Mouse (Mus musculus): ENCODE measurements at regions not wholly inside any gene's neighbourhood (a gene's known extent, or its start where the extent isn't known, plus 50 kb on each side); places are given as distances from the start of the nearest gene placed in this dataset.

DNA sequence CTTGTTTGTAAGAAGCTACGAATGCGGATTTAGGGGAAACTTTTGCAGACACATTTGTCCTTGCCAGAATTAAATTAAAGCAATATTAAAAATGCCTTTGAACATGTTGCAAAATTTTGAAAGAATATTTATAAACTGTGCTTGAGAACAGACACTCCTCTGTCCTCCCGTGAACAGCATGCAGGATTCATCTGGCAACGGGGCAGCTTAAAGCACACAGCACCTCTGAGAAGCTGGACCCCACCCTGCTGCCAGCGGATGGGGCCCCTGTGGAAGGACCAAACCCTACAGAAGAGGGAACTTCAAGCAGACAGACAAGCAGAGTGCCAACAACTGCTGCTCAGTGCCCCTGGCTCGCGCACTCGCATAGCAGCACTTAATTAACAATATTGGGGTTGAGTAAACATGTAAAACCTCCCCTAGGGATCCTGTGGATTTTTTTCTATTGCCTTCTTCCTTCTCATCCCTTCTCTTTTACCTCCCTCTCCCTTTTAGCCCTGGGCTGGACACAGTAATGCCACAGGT, 226.6 kb downstream of the Irx1 start:
- H3K4me1 ChIP-seq (ENCODE audit: control insufficient read depth, insufficient read depth, low read length) = no peaks in the 10 kb centered on the region
- no peak for DNase-seq (ENCODE audit: low spot score)
- no peak overlapping the region for H3K4me3 ChIP-seq (ENCODE audit: low read depth, low read length)
- no peak for ATAC-seq
- no peaks in the 10 kb centered on the region for H3K9me3 ChIP-seq (replicated peaks; ENCODE audit: control insufficient read depth, low read length)
- H3K4me2 ChIP-seq (ENCODE audit: low read length) = no peak overlapping the region
- H3K27me3 ChIP-seq (replicated peaks; ENCODE audit: control insufficient read depth, insufficient read depth, low read length) = no peaks in the 10 kb centered on the region
- no peak overlapping the region for H3K27ac ChIP-seq (ENCODE audit: low read depth, low read length)
- WGBS = 82% methylated on average over 8 of the region's 8 CpGs
- H3K9ac ChIP-seq (ENCODE audit: low read length) = no peak overlapping the region
- H3K36me3 ChIP-seq (ENCODE audit: control insufficient read depth, insufficient read depth, low read length) = no peaks in the 10 kb centered on the region

GRCm38 (mm10) chr13:71734261-71734660, 229.3 kb downstream of the Irx1 start:
- DNase-seq (ENCODE audit: low spot score) (no peak), ATAC-seq (no peak)
- Histone ChIP-seq H3K36me3 (ENCODE audit: control insufficient read depth, insufficient read depth, low read length) (no peaks in the 10 kb centered on the region), H3K27ac (ENCODE audit: low read depth, low read length) (no peak overlapping the region), H3K27me3 (replicated peaks; ENCODE audit: control insufficient read depth, insufficient read depth, low read length) (no peaks in the 10 kb centered on the region), H3K4me2 (ENCODE audit: low read length) (no peak overlapping the region), H3K4me3 (ENCODE audit: low read depth, low read length) (no peak overlapping the region), H3K4me1 (ENCODE audit: control insufficient read depth, insufficient read depth, low read length) (no peaks in the 10 kb centered on the region), H3K9ac (ENCODE audit: low read length) (no peak overlapping the region), H3K9me3 (replicated peaks; ENCODE audit: control insufficient read depth, low read length) (no peaks in the 10 kb centered on the region)
- WGBS = 36% methylated on average over 12 of the region's 12 CpGs

DNA sequence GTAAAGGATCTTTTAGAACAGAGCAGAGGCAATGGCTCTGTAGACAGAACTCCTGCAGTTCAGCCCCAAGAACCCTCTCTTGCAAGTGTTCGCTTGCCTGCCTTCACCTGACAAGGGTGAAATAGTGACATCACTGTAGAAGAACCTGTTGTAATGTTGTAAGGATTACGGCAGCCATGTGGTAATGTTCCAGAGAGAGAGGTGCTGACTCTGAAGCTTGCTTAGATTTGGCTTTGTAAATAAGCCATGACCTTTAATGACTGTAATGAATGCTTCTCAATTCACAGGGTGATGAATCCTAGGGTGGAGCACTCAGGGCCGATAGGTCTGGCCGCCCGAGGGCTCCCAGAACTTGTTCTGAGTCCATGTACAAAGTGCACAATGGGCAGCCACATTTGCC, 230.2 kb downstream of the Irx1 start:
- Histone ChIP-seq H3K4me2 (ENCODE audit: low read length) (no peak overlapping the region), H3K36me3 (ENCODE audit: control insufficient read depth, insufficient read depth, low read length) (no peaks in the 10 kb centered on the region), H3K27me3 (replicated peaks; ENCODE audit: control insufficient read depth, insufficient read depth, low read length) (no peaks in the 10 kb centered on the region), H3K9ac (ENCODE audit: low read length) (no peak overlapping the region), H3K4me3 (ENCODE audit: low read depth, low read length) (no peak overlapping the region), H3K27ac (ENCODE audit: low read depth, low read length) (no peak overlapping the region), H3K4me1 (ENCODE audit: control insufficient read depth, insufficient read depth, low read length) (no peaks in the 10 kb centered on the region), H3K9me3 (replicated peaks; ENCODE audit: control insufficient read depth, low read length) (no peaks in the 10 kb centered on the region)
- WGBS = 91% methylated on average over 5 of the region's 5 CpGs
- ATAC-seq (no peak), DNase-seq (ENCODE audit: low spot score) (no peak)

- Histone ChIP-seq H3K4me2 (ENCODE audit: low read length) (no peak overlapping the region), H3K4me3 (ENCODE audit: low read depth, low read length) (no peak overlapping the region), H3K4me1 (ENCODE audit: control insufficient read depth, insufficient read depth, low read length) (no peaks in the 10 kb centered on the region), H3K9ac (ENCODE audit: low read length) (no peak overlapping the region), H3K27ac (ENCODE audit: low read depth, low read length) (no peak overlapping the region), H3K27me3 (replicated peaks; ENCODE audit: control insufficient read depth, insufficient read depth, low read length) (no peaks in the 10 kb centered on the region), H3K9me3 (replicated peaks; ENCODE audit: control insufficient read depth, low read length) (no peaks in the 10 kb centered on the region), H3K36me3 (ENCODE audit: control insufficient read depth, insufficient read depth, low read length) (no peaks in the 10 kb centered on the region)
- ATAC-seq (no peak), DNase-seq (ENCODE audit: low spot score) (no peak)
- WGBS = 82% methylated on average over 1 of the region's 1 CpGs
Observed at GRCm38 (mm10) chr13:71732903-71733302, 230.6 kb downstream of the Irx1 start.

- 7% methylated on average over 20 of the region's 20 CpGs for WGBS
- Histone ChIP-seq H3K4me2 (ENCODE audit: low read length) (peak overlapping the region; percentile 34), H3K4me1 (ENCODE audit: control insufficient read depth, insufficient read depth, low read length) (no peaks in the 10 kb centered on the region; the same call in 1 of the 2 replicates), H3K9ac (ENCODE audit: low read length) (no peak overlapping the region), H3K36me3 (ENCODE audit: control insufficient read depth, insufficient read depth, low read length) (no peaks in the 10 kb centered on the region), H3K27me3 (replicated peaks; ENCODE audit: control insufficient read depth, insufficient read depth, low read length) (no peaks in the 10 kb centered on the region), H3K27ac (ENCODE audit: low read depth, low read length) (no peak overlapping the region), H3K9me3 (replicated peaks; ENCODE audit: control insufficient read depth, low read length) (no peaks in the 10 kb centered on the region), H3K4me3 (ENCODE audit: low read depth, low read length) (no peak overlapping the region)
- ATAC-seq = peak; percentile 86
- peak; percentile 84 for DNase-seq (ENCODE audit: low spot score)
Observed at GRCm38 (mm10) chr13:71690069-71690817, 273.3 kb downstream of the Irx1 start.

DNA sequence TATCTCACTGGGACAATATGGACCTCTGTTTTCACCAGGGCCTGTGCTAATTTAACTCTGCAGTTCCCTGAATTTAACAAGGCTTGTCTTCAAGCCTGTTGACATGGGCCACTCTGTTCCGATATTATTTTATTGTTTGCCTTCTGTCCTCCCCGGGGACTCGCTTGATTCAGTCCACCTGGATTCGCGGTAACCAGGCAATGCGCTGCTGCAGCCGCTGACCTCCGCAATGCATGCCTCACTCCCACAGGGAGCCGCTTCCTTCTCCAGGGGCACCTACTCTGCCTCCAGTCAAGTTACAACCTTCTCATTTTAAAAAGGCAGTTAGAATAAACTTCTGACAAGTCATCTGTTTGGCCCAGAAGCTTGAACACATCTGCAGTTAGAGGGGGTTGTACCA, 274.3 kb downstream of the Irx1 start:
- no peaks in the 10 kb centered on the region; the same call in 1 of the 2 replicates for H3K4me1 ChIP-seq (ENCODE audit: control insufficient read depth, insufficient read depth, low read length)
- DNase-seq (ENCODE audit: low spot score) (no peak), ATAC-seq (no peak)
- 56% methylated on average over 9 of the region's 9 CpGs for WGBS
- no peak overlapping the region for H3K27ac ChIP-seq (ENCODE audit: low read depth, low read length)
- no peaks in the 10 kb centered on the region for H3K9me3 ChIP-seq (replicated peaks; ENCODE audit: control insufficient read depth, low read length)
- no peak overlapping the region for H3K9ac ChIP-seq (ENCODE audit: low read length)
- H3K36me3 ChIP-seq (ENCODE audit: control insufficient read depth, insufficient read depth, low read length) = no peaks in the 10 kb centered on the region
- H3K4me2 ChIP-seq (ENCODE audit: low read length) = no peak overlapping the region
- H3K27me3 ChIP-seq (replicated peaks; ENCODE audit: control insufficient read depth, insufficient read depth, low read length) = no peaks in the 10 kb centered on the region
- no peak overlapping the region for H3K4me3 ChIP-seq (ENCODE audit: low read depth, low read length)

GRCm38 (mm10) chr13:71676081-71676624, 287.4 kb downstream of the Irx1 start:
- Histone ChIP-seq H3K27me3 (replicated peaks; ENCODE audit: control insufficient read depth, insufficient read depth, low read length) (no peaks in the 10 kb centered on the region), H3K9ac (ENCODE audit: low read length) (no peak overlapping the region), H3K36me3 (ENCODE audit: control insufficient read depth, insufficient read depth, low read length) (no peaks in the 10 kb centered on the region), H3K9me3 (replicated peaks; ENCODE audit: control insufficient read depth, low read length) (no peaks in the 10 kb centered on the region), H3K4me2 (ENCODE audit: low read length) (no peak overlapping the region), H3K4me1 (ENCODE audit: control insufficient read depth, insufficient read depth, low read length) (no peaks in the 10 kb centered on the region), H3K4me3 (ENCODE audit: low read depth, low read length) (no peak overlapping the region), H3K27ac (ENCODE audit: low read depth, low read length) (no peak overlapping the region)
- ATAC-seq (peak; percentile 34; the same call in 1 of the 2 replicates), DNase-seq (ENCODE audit: low spot score) (peak; percentile 35)
- WGBS = 63% methylated on average over 10 of the region's 10 CpGs

DNA sequence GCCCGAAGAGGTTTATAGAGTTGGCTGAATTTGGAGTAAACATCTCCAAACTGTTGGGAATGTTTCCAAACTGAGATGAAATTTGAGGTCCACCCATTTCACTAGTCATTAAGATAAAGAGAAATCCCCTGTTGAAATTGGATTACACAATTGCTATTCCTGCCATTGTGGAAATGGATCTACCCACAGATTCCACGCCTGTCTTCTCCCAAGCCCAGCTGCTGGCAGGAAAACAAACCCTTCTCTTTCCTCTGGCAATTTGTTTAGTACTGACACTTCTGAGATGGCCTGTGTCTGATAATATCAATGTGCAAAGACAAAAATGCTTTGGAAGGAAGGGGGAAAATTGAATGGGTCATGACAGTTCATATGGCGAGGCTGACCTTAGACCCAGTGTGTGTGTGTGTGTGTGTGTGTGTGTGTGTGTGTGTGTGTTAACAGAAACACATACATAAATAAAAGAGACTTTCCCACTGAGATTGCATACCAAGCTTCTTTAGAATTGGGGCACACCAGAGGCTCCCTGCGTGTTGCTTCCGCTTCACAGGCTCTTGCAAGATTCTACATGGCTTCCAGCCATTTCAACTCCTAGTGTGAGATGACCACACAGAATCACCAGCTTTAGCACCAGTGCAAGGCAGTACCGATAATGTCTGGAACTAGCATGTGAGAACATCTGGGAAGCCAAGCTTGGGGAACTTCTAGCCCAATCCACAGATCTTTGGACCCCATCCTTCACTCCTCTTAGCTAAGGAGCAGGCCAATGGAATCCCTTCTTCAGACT, 293.4 kb downstream of the Irx1 start:
- H3K27ac ChIP-seq (ENCODE audit: low read depth, low read length) = no peak overlapping the region
- H3K4me3 ChIP-seq (ENCODE audit: low read depth, low read length) = no peak overlapping the region
- DNase-seq (ENCODE audit: low spot score) = no peak
- no peak overlapping the region for H3K9ac ChIP-seq (ENCODE audit: low read length)
- H3K9me3 ChIP-seq (replicated peaks; ENCODE audit: control insufficient read depth, low read length) = no peaks in the 10 kb centered on the region
- no peak overlapping the region for H3K4me2 ChIP-seq (ENCODE audit: low read length)
- no peaks in the 10 kb centered on the region for H3K4me1 ChIP-seq (ENCODE audit: control insufficient read depth, insufficient read depth, low read length)
- ATAC-seq = no peak
- WGBS = 89% methylated on average over 6 of the region's 6 CpGs
- no peaks in the 10 kb centered on the region for H3K27me3 ChIP-seq (replicated peaks; ENCODE audit: control insufficient read depth, insufficient read depth, low read length)
- H3K36me3 ChIP-seq (ENCODE audit: control insufficient read depth, insufficient read depth, low read length) = no peaks in the 10 kb centered on the region
